Mouse (Mus musculus) lung, postnatal 10 days (tissue): Measurements from ENCODE around the gene Olfr1416.
"Not testable (repeated sequence)": the region's sequence is repeated elsewhere in the genome, so short reads cannot be mapped to it uniquely, and the experiment has no call there.

ENCODE experiments used
- DNase-seq: peaks from one replicate; pipeline ENCODE4 v3.0.0; 2021

Olfr1416 gene

DNA sequence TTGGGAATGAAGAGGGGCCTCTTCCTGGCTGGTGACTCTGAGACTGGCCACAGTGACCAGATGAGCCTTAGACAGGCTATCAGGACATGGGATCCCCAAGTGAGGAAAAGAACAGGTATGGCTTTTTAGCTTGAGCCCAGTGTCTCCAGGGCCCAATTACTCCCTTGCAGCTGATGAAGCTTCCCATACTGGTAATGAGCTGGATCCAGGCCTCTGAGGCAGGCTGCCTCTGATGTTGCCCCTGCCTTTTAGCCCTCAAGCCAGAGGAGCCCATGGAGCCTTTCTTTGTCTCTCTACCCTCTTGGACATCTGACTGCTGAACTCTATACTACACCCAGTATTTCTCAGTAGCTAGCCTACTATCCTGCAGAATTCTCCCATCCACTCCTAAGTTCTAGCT lies at the start of gene Olfr1416:
Gene Olfr1416 (minus strand): TSS at position 101 of the 400 bp plus-strand sequence.
- no peak for DNase-seq

DNA sequence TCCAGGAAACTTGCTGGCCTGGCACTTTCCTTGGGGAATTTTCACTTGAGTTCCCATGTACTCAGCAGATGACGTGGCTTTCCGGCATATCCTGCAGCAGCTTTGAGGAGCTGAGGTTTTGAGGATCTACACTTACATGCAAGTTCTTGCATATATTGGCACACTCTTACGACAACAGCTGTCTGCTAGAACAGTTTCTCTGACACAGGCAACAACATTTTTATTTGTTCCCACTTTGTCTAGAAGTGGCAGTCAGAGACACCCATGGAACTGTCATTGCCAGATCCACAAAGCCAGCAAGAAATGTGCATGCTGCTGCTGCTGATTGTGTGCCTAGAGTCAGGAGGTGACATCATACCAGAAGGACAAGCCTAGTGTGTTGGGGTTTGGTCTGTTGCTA lies 38.9 kb upstream of the Olfr1416 start:
- no peak for DNase-seq

DNA sequence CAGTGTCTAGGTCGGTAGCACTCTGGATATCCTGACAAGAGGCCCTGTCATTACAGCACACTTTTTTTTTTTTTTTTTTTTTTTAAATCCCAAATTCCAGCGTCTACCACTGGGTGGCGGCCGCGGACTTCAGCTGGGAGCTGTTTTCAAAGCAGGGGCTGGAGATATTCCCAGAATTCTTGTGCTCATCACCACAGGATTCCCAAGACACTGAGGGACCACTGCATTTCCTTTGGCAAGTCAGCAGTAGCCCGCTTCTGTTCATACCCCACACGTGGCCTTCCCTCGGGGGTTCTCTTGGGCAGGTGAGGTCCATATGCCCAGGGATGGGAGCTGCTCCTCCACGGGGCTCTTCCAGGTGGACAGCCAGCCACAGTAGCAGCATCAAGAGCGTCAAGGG lies 36.5 kb upstream of the Olfr1416 start:
- peak; percentile 53 for DNase-seq

DNA sequence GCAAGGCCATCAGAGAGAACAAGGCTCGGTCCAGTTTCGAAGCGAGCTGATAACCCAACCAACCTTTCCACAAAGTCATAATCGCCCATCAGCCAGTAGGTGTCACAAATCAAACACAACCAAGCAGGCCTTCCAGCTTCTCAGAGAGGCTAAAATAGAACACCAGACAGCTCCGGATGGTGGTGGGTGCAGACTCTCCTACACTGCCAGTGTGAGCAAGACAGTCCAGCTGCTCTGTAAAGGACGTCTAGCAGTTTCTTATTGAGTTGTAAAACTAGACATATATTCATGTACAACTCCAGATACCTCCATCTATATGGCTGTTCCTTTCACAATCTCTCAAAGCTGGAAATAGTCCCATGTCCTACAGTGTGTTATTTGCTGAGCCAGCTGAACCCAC lies 34.1 kb upstream of the Olfr1416 start:
- no peak for DNase-seq

DNA sequence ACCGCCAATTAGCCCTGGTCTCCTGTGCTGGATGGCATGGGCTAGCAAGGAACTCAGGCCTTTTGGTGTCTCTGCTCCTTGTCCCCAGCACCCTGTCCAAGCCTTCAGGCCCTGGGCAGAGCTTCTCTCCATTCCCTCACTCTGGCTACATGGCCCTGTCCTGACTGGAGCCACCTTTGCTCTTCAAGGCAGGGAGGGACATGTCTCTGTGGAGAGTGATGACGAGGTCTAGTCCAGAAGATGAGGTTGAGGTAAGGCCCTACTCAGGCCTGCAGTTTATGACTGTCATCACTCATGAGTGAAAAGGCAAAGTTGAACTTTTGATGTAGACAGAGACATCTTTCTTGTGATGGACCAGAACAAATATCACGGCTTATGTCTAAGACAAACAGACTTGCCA lies 33.6 kb upstream of the Olfr1416 start, which contains the start of gene Olfr1414:
Gene Olfr1414 (minus strand): TSS at position 101 of the 400 bp plus-strand sequence.
- no peak for DNase-seq

DNA sequence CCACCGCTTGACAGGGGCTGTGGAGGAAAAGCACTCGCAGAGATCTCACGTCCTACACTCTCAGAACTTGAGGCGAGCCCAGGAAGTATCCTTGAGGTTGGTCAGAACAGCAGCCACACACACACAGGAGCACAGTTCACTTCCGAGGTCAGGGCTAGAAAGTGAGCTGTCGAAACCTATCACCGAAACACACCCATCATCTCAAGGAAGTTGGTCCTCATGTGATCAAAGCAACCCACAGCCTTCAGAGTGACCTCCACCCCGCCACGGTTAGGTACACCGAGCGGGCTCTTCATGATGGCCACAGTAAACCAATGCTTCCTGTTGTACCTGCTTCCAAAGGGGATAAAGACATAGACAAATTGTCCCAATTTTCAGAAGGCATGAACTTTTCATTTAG lies 30.5 kb upstream of the Olfr1416 start:
- DNase-seq = no peak

DNA sequence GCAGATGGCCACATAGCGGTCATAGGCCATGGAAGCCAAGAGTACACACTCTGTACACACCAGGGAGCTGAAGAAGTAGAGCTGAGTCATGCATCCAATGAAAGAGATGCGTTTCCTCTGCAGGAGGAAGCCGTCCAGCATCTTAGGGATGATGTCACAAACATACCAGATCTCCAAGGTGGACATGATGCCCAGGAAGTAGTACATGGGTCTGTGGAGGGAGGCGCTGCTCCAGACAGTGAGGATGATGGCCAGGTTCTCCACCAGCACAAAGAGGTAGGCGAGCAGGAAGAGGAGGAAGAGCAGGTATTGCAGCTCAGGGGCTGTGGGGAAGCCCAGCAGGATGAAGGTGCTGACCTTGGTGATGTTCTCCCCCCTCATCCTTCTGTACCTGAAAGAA lies 26.7 kb upstream of the Olfr1416 start:
- DNase-seq = not testable (repeated sequence)

DNA sequence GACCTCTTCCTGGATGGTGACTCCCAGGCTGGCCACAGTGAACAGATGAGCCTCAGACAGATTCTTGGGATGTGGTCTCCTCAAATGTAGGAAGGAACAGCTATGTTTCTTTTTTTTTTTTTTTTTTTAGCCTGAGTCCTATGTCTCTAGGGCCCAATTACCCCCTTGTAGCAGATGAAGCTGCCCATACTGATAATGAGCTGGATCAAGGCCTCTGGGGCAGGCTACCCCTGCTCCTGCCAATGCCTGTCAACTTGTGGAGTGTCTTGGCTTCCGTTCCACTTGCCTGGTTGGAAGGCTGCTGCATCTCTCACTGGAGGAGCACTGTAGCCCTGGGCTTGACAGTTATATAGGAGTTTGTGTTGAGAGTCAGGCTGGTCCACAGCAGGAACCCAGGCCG lies 11.1 kb upstream of the Olfr1416 start, which contains the start of gene Olfr1415:
Gene Olfr1415 (minus strand): TSS at position 101 of the 400 bp plus-strand sequence.
- no peak for DNase-seq

DNA sequence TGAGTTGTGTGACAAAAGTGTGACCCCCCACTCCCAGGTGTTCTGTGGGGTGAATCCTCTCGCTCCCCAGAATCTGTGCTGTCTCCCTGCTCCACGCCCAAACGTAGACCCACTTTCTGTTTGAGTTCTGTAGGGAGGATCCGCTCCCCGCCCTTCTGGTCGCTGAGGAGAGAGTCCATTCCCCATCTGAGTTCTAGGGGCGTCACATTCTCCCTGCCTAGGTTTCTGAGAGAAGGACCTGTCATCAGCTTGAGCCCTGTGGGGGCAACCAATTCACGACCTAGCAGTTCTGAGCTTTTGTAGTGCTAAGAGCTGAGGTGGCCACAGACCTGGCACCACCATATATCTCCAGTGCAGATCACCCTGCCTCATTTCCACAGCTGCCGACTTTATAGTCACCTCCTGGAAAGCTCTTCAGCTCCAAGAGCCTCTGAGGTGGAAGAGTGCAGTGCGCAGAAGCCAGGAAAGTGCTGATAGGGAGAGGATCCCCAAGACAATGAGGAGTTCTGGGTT lies 10.8 kb downstream of the Olfr1416 start:
- DNase-seq = no peak

DNA sequence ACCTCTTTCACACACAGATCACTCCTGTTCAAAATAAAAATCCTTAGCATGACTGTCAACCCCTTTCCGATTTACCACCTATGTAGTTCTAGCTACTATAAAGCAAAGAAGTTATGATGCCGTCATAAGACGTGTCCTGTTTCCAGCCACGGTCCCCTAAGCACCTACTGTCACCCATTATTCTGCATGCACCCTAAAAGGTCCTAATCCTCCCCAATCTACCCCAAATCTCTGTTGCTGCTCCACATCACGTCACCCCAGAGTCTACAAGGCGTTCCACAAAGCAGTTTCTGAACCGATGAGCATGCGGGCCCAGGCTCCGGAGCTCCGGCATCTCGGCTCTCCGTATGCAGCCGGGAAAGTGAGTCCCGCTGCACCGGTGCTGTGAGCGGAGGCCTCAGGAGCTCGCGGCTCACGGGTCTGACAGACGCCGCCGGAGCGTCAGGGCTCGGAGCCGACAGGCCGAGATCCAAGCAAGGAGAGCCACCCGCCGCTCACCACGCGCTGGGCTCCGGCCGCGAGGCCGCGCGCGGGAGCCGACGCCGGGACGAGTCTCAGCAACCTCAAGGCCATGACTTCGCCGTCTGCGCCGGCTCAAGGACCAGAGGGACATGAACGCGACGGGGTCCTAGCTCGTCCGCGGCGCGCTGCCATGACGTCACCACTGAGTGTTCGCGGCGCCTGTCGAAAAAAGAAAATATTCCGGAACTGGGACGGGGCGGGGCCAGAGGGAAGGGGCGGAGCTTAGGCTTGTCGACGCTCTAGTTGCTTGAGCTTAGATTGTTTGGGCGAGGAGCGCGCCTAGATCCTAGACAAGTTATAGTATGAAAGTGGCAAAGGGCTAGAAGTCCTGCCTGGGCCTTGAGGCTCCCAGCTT lies 11.5 kb downstream of the Olfr1416 start, which contains the start of gene Ndufa10:
Gene Ndufa10 (minus strand): TSS at position 696 of the 877 bp plus-strand sequence.
- peak; percentile 95 for DNase-seq

DNA sequence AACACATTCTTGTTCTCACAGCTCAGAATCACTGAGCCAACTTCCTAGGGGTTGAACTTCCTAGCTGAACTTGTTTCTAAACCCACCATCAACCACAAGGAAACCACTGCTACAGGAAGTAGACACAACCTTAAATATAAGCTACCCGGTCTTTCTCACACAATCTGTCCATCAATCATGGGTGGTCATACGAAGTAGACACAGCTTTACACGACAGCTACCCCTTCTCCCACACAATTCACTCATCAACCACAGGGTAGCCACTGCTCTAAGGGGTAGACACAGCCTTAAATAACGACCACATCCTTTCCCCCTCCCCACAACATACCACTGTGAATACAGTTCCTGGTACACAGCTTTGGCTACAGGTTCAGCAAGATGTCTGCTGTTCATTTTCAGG lies 16.0 kb downstream of the Olfr1416 start:
- DNase-seq = no peak

DNA sequence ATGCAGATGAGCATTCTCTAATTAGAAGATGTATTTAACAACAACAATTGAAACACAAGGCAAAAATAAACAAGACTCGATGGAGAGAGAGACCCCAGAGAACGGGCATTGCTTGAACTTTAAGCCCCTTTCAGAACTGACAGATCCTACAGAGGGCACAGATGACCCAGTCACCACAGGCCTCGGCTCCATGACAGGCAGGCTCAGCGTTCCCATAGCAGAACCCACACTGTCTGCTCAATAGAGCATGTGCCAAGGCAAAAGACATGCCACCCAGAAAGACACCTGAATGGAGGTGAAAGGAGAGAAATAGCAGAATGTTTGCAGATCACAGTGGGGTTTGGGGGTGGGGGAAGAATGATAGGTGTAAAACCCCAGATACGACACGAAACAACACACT lies 26.5 kb downstream of the Olfr1416 start:
- no peak for DNase-seq

DNA sequence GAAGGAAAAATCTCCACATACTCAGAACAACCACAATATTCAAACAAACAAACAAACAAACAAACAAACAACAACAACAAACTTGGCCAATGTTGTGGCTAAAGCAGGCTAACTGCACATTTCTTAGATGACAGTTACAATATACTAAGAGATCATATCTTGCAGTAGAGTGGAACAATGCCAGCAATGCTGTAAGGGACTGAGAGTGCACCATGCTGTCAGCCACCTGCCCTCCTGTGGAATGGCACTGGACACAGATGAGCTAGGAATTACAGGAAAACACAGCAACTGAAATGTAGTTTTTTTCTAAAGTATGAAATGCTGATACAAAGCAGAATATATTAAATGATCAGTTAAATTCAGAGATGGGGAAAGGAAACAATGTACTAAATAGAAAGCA lies 27.2 kb downstream of the Olfr1416 start:
- DNase-seq = no peak

DNA sequence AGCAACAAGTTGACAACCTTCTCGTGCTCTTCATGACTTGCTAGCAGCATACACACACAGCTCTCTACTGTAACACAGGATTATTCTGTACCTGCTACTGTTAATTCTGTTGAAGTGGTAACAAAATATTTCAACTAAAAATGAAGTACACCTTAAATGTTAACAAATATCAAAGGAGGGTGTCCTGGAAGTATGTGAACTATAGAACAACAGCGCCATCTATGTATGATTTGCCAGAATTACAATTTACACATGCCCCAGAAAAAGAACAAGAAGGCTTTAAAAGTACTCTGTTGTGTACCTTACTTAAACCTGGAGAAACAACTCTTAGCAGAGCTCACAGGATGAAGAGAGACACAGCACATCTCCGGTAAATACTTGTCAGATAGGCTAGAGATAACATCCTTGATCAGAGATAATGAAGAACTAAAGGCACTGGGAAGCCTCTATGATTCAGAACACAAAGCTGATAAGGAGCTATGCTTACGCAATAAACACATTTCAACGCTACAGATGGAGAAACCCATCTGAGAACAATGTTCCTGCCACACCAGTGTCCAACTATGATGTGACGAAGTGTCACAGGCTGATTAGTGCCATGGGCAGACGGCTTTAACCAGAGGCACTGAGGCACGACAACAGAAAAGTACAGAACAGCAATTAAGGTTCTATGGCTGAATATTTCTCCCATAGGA lies 31.0 kb downstream of the Olfr1416 start:
- DNase-seq = peak; percentile 33

DNA sequence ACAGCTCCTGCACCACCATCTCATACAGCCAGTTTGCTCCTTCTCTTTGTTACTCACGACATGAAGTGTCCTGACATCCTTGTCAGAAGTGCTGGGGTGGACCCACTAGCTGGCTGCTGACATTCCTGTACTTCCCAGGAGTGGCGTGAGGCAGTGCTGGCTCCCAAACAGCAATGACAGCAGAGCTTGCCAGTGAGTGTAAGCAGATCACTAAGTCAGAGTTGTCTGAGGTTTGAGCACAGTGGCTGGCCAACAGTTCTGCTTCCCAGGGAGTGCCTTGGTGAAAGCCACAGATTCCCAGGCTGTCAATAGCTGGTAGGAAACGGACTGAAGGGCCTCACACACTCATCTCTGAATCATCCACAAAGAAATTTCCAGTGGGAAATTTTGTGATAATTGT lies 36.6 kb downstream of the Olfr1416 start:
- peak; percentile 37 for DNase-seq

DNA sequence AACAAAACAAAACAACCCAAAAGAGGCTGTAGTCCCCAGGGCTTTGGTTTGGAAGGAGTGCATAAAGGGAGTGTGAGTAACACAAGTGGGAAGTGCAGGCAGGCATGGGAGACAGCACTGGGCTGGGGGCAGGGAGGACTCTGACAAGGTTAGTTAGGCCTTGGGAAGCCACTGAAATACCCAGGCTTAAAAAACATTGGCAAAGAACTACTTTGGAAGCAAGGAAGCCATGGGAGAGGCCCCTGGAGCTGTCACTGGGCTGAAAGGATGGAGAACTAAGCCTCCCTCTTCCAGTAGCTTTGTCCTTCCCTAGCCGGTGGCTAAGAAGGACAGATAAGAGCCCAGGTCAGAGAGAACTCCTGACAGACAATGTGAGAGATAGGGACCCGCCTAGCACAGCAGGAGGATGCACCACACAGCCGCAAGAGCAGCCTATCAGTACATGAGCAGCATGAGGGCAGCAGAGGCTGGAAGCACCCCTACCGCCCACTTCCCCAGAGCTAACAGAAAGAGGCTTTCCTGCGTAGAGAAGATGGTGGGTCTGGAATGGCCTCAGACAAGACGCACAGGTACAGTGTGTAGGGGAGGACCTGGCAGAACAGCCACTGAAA lies 43.4 kb downstream of the Olfr1416 start:
- DNase-seq = no peak

DNA sequence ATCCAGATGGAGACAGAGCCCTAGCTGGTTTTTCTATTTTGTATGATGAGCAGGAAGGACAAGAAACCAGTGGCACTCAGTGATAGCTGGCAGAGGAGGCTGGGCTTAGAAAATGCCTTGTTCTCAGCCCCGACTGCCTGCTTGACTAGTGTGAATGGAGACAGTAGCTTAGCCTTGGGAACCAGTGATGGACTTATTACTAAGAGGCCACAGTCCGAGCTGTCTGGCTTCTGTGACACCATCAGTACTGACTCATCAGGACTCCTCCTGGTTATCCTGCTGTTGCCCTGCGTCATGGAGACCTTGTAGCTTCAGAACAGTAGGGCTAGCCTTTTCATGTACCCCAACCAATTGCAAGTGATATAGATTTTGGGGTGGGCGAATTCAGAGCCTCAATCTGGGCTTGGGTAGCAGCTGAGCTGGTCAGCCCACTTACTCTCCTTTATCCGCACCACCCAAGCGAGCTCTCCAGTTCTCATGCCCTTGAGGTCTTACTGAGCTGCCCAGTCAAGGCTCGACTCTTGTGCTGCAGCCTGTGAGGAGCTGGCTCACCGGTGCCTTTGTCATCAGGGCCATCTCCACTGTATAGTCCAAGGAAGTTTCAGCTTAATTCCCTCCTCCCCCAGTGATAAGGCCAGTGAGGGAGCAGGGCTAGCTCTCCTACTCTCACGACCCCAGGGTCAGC lies 44.7 kb downstream of the Olfr1416 start:
- no peak for DNase-seq

DNA sequence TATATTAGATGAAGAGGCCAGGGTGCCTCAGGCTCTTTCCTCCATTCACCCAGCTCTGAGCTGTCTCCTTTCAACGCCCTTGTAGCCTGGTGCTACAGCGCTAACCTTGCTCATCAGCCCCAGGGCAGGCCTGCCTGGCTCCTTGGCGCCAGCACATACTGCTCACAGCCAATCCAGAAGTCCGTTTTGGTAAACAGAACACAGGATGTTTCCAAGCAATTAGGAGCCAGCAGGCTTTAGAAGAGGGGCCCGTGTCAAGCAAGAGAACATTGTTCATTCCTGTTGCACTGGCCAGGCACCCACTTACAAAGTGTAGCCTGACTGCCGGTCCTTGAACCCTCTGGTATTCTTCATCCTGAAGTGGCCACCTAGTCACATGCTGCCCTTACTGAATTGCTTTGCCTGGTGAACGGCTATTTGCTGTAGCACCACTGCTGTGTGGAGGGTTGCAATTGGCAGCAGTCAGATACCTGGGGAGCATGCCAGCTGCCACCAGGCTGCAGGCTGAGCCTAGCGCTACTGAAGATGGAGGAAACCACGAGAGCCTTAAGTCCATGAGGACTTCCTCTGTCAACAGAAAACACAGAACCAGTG lies 47.1 kb downstream of the Olfr1416 start:
- peak; percentile 68 for DNase-seq

DNA sequence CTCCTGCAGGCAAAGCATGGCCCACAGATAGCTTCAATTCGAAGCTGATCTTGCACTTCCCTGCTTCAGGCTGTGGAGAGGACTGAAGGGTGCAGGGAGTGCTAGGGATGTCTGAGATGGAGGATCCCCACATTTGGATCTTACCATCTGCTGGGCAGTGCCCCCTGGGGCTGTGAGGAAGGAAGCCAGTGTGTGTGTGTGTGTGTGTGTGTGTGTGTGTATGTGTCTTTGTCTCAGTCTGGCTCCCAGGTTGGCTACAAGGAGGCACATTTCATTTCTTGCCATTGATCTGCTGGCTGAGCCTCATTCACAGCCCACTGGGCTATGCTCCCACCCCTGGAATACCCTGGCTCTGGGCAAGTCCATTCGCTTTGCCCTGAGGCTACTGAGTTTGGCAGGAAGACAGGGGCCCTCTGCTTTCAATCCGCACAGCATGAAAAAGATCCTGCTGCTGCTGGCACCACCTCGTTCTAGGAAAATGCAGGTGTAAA lies 48.0 kb downstream of the Olfr1416 start:
- no peak for DNase-seq

DNA sequence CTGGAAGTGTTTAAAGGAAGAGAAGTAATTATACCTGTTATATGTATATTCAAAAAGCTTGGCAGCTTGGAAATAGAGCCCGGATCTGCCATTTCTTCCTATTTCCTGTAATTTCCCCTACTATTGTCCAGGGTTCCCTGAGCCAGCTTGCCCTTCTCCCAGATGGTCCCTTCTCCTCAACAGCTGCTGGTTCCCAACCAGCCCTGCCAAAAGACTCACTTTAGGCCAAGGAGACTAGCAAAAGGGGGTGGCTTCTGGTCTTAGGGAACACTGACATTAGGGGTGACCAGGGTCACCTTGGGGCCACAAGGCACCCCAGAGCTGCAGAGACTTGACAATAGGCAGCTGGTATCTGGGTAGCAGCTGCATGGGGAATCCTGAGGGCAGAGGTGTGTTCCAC lies 49.9 kb downstream of the Olfr1416 start:
- DNase-seq = no peak

DNA sequence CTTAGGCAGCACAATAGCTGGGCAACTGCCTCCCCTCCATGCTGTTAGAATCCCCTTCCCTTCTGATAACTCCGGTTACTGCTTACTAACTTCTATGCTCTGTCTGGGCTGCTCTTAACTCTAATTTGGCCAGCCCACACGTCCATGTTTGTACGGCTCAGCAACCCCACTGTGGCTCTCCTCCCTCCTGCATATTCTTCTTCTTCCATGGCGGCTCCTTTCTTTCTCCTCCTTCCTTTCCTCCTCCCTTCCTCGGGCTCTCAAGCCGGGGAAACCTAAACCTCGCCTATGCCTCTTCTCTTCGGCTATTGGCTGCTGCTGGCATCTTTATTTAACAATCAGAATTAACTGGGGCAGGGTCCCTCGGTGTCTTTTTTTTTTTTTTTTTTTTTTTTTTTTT lies 52.1 kb downstream of the Olfr1416 start:
- DNase-seq = no peak

DNA sequence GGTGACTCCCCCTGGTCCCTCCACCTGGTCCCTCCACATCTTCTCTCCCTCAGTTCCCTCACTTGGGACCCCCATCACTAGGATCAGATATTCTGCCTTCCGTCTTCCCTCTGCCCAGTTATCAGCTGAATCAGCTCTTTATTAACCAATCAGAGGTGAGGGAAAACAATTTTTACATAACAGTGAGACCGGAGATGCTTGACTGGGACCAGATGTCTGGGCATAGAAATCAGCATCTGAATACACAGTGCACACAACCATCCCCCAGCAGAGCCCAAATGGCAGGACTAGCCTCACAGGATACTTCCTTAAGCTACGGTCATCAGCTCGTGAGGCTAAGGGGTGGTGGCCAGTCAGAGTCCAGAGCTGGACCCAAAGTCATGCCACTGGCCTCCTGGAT lies 52.8 kb downstream of the Olfr1416 start:
- no peak for DNase-seq
